Mouse (Mus musculus) embryonic facial prominence, embryonic 15.5 days (tissue): ENCODE measurements around the gene Hils1. TPM values are rescaled to one million over a fixed set of nuclear protein-coding genes. Genes with fewer than 3 reads are reported as not detected.
"Not testable (repeated sequence)": the region's sequence is repeated elsewhere in the genome, so short reads cannot be mapped to it uniquely, and the experiment has no call there.

Experiments used
- ATAC-seq: fragments of 200-750 bp; cut with Nextera tagmentation; 2 replicates; pipeline ENCODE4 v1.8.0; 2017; ENCODE audit warnings: low read depth, moderate TSS enrichment; ENCODE audit not compliant: insufficient number of reproducible peaks, low FRiP score, low TSS enrichment
- H3K27ac ChIP-seq: fragments of 300-500 bp; sonication (generic); replicated peaks from 2 replicates; pipeline ENCODE4 v1.5.1; 2015; ENCODE audit warnings: mild to moderate bottlenecking, inconsistent platforms
- H3K27me3 ChIP-seq: fragments of 300-500 bp; sonication (generic); 2 replicates; pipeline ENCODE4 v1.6.1; 2015; ENCODE audit warnings: inconsistent platforms
- H3K36me3 ChIP-seq: fragments of 300-500 bp; sonication (generic); 2 replicates; pipeline ENCODE4 v1.6.1; 2015; ENCODE audit warnings: mild to moderate bottlenecking, inconsistent platforms
- H3K4me1 ChIP-seq: fragments of 300-500 bp; sonication (generic); 2 replicates; pipeline ENCODE4 v1.6.1; 2015; ENCODE audit warnings: inconsistent platforms
- H3K4me2 ChIP-seq: fragments of 300-500 bp; sonication (generic); replicated peaks from 2 replicates; pipeline ENCODE4 v1.6.1; 2015; ENCODE audit warnings: mild to moderate bottlenecking, inconsistent platforms
- H3K4me3 ChIP-seq: fragments of 300-500 bp; sonication (generic); replicated peaks from 2 replicates; pipeline ENCODE4 v1.5.1; 2015; ENCODE audit warnings: mild to moderate bottlenecking, inconsistent platforms
- H3K9ac ChIP-seq: fragments of 300-500 bp; sonication (generic); 2 replicates; pipeline ENCODE4 v1.6.1; 2015; ENCODE audit warnings: inconsistent platforms
- H3K9me3 ChIP-seq: fragments of 300-500 bp; sonication (generic); replicated peaks from 2 replicates; pipeline ENCODE4 v1.6.1; 2016; ENCODE audit warnings: inconsistent platforms
- WGBS: fragments of 180-500 bp; shearing (Covaris S2); methylation state at CpG from one replicate; pipeline ENCODE4 v1.1.7; 2015; 5-methylcytosine and 5-hydroxymethylcytosine counted together
- polyA plus RNA-seq: library from polyadenylated mRNA; unstranded; fragments of >200 nt; fragmentation: Nextera tagmentation; extraction: Ambion mirVana; gene quantifications from 2 replicates; pipeline ENCODE4 v1.2.1, GENCODE M21; 2015

Gene Hils1
- polyA plus RNA-seq, 1 experiment from 2014 or later = 0.25 TPM

GRCm38 (mm10) chr11:95006525-95007219 is 39.3 kb downstream of the Hils1 start:
- Histone ChIP-seq H3K9ac (0 out of 2 replicates have a peak overlapping the region, but pooled peaks have one; percentile 31), H3K27me3 (no peaks in the 10 kb centered on the region), H3K4me2 (peak overlapping the region; percentile 73), H3K4me3 (peak overlapping the region; percentile 46), H3K36me3 (peaks cover 37% of the 10 kb centered on the region), H3K27ac (peak overlapping the region; percentile 68), H3K9me3 (no peaks in the 10 kb centered on the region), H3K4me1 (peaks cover 47% of the 10 kb centered on the region)
- ATAC-seq = peak; percentile 49
- 1% methylated on average over 27 of the region's 27 CpGs for WGBS

- Histone ChIP-seq H3K27me3 (no peaks in the 10 kb centered on the region), H3K4me3 (no peak overlapping the region), H3K9ac (no peak overlapping the region), H3K27ac (peak overlapping the region; percentile 68), H3K36me3 (peaks cover 29% of the 10 kb centered on the region), H3K9me3 (no peaks in the 10 kb centered on the region), H3K4me1 (peaks cover 54% of the 10 kb centered on the region), H3K4me2 (peak overlapping the region; percentile 73; the same call in 1 of the 2 replicates)
- no peak for ATAC-seq
- 47% methylated on average over 3 of the region's 3 CpGs for WGBS
Measured at GRCm38 (mm10) chr11:95007418-95007817, 40.0 kb downstream of the Hils1 start.

DNA sequence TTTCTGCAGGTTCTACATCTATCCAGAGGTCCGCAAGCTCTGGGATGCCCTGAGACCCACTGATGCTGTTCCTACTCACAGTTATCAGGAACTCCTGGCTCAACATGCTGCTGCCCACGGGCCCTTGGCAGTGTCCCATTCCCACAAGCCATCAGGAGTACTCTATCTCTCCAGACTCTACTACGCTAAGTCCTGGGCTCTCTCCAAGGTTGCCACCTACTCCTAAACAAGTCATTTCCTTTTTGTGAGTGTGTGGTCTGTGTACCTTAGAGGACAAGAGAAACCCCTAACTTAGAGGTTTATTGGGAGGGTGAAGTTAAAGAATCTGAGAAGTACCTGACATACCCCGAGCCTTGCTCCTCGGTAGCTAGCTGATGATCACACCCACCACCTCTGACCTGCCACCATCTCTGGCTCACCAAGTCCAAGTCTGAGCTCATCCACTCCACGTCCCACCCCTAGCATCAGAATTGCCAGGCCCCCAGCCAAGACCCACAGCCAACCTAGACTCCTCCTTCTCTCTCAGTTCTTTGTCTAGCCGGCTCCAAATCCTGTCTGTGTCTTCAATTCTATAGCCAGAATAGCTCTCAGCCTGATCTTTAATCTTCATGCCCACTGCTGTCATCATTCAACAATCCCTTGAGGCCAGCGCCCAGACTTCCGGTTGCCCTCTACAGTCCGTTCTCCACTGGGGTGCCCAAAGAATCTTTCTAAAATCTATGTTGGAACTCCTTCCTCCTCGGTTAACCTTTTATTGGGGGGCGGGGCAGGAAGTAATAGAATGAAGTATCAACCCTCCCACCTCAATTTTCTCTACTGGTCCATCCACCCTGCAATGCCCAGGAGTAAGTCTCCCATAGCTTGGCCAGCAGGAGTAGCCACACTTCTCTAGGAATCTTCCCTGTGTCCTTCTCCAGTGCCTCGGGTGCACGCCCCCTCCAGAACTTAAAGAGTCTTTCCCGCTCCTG is 41.6 kb downstream of the Hils1 start:
- 31% methylated on average over 15 of the region's 15 CpGs for WGBS
- peak overlapping the region; percentile 94 for H3K27ac ChIP-seq
- no peaks in the 10 kb centered on the region for H3K9me3 ChIP-seq
- no peak; the same call in 1 of the 2 replicates for ATAC-seq
- peak overlapping the region; percentile 77 for H3K9ac ChIP-seq
- H3K4me1 ChIP-seq = peaks cover 60% of the 10 kb centered on the region
- H3K36me3 ChIP-seq = peaks cover 19% of the 10 kb centered on the region; the same call in 1 of the 2 replicates
- no peaks in the 10 kb centered on the region for H3K27me3 ChIP-seq
- peak overlapping the region; percentile 88 for H3K4me2 ChIP-seq
- H3K4me3 ChIP-seq = peak overlapping the region; percentile 70

- H3K4me1 ChIP-seq = peaks cover 60% of the 10 kb centered on the region
- H3K4me2 ChIP-seq = peak within 1 kb of the TSS; percentile 88
- WGBS = under 1% methylated on average over 29 of the region's 32 CpGs
- peak within 1 kb of the TSS; percentile 77 for H3K9ac ChIP-seq
- H3K9me3 ChIP-seq = no peaks in the 10 kb centered on the region
- no peaks in the 10 kb centered on the region for H3K27me3 ChIP-seq
- H3K27ac ChIP-seq = peak within 1 kb of the TSS; percentile 94
- peak within 1 kb of the TSS; percentile 70 for H3K4me3 ChIP-seq
- H3K36me3 ChIP-seq = peaks cover 13% of the 10 kb centered on the region
- ATAC-seq = peak; percentile 81
Measured at GRCm38 (mm10) chr11:95009629-95010014, 42.2 kb downstream of the Hils1 start, which contains the start of gene Samd14. TSS of gene Samd14 (plus strand) at chr11:95009879.

DNA sequence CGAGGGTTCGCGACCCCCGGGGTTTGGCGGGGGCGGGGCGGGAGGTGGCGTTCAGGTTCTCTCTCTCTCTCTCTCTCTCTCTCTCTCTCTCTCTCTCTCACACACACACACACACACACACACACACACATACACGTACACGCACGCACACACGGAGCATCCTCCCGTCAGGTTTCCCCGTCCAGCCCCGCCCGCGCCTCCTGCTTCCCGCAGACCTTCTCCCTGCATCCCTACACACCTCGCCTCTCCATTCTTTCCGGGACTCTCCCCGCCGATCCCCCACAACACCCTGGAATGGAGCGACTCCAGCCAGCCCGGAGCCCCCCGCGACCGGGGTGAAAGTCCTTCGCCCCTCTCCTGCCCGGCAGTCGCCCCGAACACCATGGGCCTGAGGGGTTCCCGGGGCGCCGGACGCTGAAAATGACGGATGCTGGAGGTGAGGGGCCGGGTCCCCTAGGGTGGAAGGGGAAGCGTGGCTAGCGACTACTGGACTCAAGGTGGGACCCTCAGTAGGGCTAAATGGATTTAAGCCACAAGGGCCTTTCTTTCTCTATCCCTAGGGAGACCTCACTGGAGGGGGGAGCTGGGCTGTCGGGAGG is 42.8 kb downstream of the Hils1 start:
- WGBS = 2% methylated on average over 27 of the region's 40 CpGs
- H3K4me1 ChIP-seq = peaks cover 60% of the 10 kb centered on the region
- H3K27me3 ChIP-seq = no peaks in the 10 kb centered on the region
- peak overlapping the region; percentile 77 for H3K9ac ChIP-seq
- H3K36me3 ChIP-seq = peaks cover 9% of the 10 kb centered on the region
- peak overlapping the region; percentile 88 for H3K4me2 ChIP-seq
- ATAC-seq = peak; percentile 30; the same call in 1 of the 2 replicates
- H3K4me3 ChIP-seq = peak overlapping the region; percentile 70
- H3K27ac ChIP-seq = peak overlapping the region; percentile 94
- H3K9me3 ChIP-seq = no peaks in the 10 kb centered on the region

- H3K9ac ChIP-seq = 0 out of 2 replicates have a peak overlapping the region, but pooled peaks have one; percentile 24
- not testable (repeated sequence) for H3K27me3 ChIP-seq, H3K9me3 ChIP-seq, H3K27ac ChIP-seq, ATAC-seq, H3K36me3 ChIP-seq
- peaks cover 53% of the 10 kb centered on the region for H3K4me1 ChIP-seq
- H3K4me2 ChIP-seq = peak overlapping the region; percentile 88
- WGBS = 6% methylated on average over 4 of the region's 4 CpGs
- peak overlapping the region; percentile 70 for H3K4me3 ChIP-seq
Measured at GRCm38 (mm10) chr11:95010841-95011403, 43.5 kb downstream of the Hils1 start.

GRCm38 (mm10) chr11:95011416-95011815 is 44.0 kb downstream of the Hils1 start:
- H3K27me3 ChIP-seq = no peaks in the 10 kb centered on the region

DNA sequence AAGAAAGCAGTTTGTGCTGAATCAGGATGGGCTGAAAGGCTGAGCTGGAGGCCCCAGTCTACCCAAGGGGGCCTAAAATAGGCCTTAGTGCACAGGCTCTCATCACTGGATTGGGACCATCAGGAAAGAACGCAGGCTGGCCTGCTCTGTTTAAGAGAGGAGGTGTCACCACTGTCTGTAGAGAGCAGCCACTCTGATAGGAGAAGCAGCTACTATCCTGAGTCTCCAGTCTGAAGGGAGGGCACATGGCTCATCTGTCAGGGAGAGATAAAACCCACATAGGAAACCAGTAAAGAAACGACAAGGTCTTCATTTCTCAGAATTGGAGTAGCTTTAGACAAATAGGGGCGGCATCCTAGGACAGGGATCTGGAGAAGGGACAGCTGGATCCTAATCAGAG is 44.7 kb downstream of the Hils1 start:
- H3K4me1 ChIP-seq = peaks cover 42% of the 10 kb centered on the region
- no peak overlapping the region for H3K27ac ChIP-seq
- 52% methylated on average over 3 of the region's 3 CpGs for WGBS
- H3K9me3 ChIP-seq = no peaks in the 10 kb centered on the region
- 0 out of 2 replicates have a peak overlapping the region, but pooled peaks have one; percentile 9 for H3K9ac ChIP-seq
- H3K4me2 ChIP-seq = peak overlapping the region; percentile 88; the same call in 1 of the 2 replicates
- H3K36me3 ChIP-seq = peaks cover 10% of the 10 kb centered on the region
- H3K27me3 ChIP-seq = no peaks in the 10 kb centered on the region
- peak overlapping the region; percentile 70; the same call in 1 of the 2 replicates for H3K4me3 ChIP-seq
- no peak for ATAC-seq

More at GRCm38 (mm10) chr11:95011416-95011815, 44.0 kb downstream of the Hils1 start:
- Histone ChIP-seq H3K36me3 (peaks cover 10% of the 10 kb centered on the region), H3K9me3 (no peaks in the 10 kb centered on the region), H3K27ac (no peak overlapping the region), H3K4me2 (peak overlapping the region; percentile 88), H3K4me1 (peaks cover 48% of the 10 kb centered on the region), H3K4me3 (peak overlapping the region; percentile 70), H3K9ac (peak overlapping the region; percentile 12; the same call in 1 of the 2 replicates)
- ATAC-seq = no peak
- WGBS = 50% methylated on average over 1 of the region's 1 CpGs

DNA sequence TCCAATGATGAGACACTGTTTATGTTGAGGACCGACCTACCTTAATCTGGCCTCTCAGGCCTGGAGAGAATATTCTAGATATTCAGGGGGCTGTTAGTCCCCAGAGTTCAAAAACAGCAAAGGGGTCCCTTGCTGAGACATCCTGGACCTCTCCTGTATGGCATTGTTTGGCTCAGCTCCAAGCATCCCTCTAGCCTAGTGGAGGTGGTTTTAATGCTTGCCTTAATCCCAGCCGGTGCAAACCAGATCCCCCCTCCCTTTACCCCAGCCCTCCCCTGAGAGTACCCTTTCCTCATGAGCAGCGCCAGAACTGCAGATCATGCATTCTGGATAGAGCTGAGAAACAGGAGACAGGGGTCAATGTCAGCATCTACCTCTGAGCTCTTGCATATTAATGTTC is 45.1 kb downstream of the Hils1 start:
- H3K27ac ChIP-seq = no peak overlapping the region
- no peaks in the 10 kb centered on the region for H3K9me3 ChIP-seq
- H3K36me3 ChIP-seq = peaks cover 10% of the 10 kb centered on the region
- peaks cover 38% of the 10 kb centered on the region for H3K4me1 ChIP-seq
- H3K27me3 ChIP-seq = no peaks in the 10 kb centered on the region
- H3K4me3 ChIP-seq = no peak overlapping the region
- H3K9ac ChIP-seq = 0 out of 2 replicates have a peak overlapping the region, but pooled peaks have one; percentile 9
- 0 out of 2 replicates have a peak overlapping the region, but pooled peaks have one; percentile 10 for H3K4me2 ChIP-seq
- 35% methylated on average over 3 of the region's 3 CpGs for WGBS
- no peak for ATAC-seq

- peaks cover 29% of the 10 kb centered on the region for H3K36me3 ChIP-seq
- H3K9me3 ChIP-seq = no peaks in the 10 kb centered on the region
- no peak overlapping the region for H3K27ac ChIP-seq
- no peaks in the 10 kb centered on the region for H3K27me3 ChIP-seq
- 82% methylated on average over 3 of the region's 3 CpGs for WGBS
- no peak overlapping the region for H3K4me3 ChIP-seq
- peaks cover 21% of the 10 kb centered on the region for H3K4me1 ChIP-seq
- H3K4me2 ChIP-seq = no peak overlapping the region
- ATAC-seq = no peak
- no peak overlapping the region; the same call in 1 of the 2 replicates for H3K9ac ChIP-seq
Measured at GRCm38 (mm10) chr11:95015484-95015883, 48.1 kb downstream of the Hils1 start.
